Mouse (Mus musculus) heart, postnatal 0 days (tissue): ENCODE data around the gene Eng. TPM values are rescaled to one million over a fixed set of nuclear protein-coding genes. Genes with fewer than 3 reads are reported as not detected.

Experiments
- ATAC-seq: fragments of 200-750 bp; cut with Nextera tagmentation; 2 replicates; pipeline ENCODE4 v1.8.0; 2017; ENCODE audit warnings: low read depth, moderate number of reproducible peaks, moderate library complexity; ENCODE audit not compliant: insufficient read depth
- DNase-seq: peaks from one replicate; pipeline ENCODE4 v3.0.0-alpha.2; 2016; ENCODE audit warnings: low spot score
- H3K27ac ChIP-seq: fragments of 300-500 bp; sonication (generic); 2 replicates; pipeline ENCODE4 v1.5.1; 2014; ENCODE audit warnings: low read depth, mild to moderate bottlenecking
- H3K27me3 ChIP-seq: fragments of 300-500 bp; sonication (generic); 2 replicates; pipeline ENCODE4 v1.6.1; 2014; ENCODE audit warnings: low read length, mixed read lengths; ENCODE audit not compliant: control insufficient read depth, insufficient read depth
- H3K36me3 ChIP-seq: fragments of 300-500 bp; sonication (generic); replicated peaks from 2 replicates; pipeline ENCODE4 v1.6.1; 2014; ENCODE audit warnings: low read length, mixed read lengths; ENCODE audit not compliant: control insufficient read depth, insufficient read depth
- H3K4me1 ChIP-seq: fragments of 300-500 bp; sonication (generic); 2 replicates; pipeline ENCODE4 v1.6.1; 2014; ENCODE audit warnings: antibody characterized with exemption; ENCODE audit not compliant: control insufficient read depth, insufficient read depth
- H3K4me2 ChIP-seq: fragments of 300-500 bp; sonication (generic); 2 replicates; pipeline ENCODE4 v1.6.1; 2014; ENCODE audit warnings: low read depth, mild to moderate bottlenecking, low read length, moderate library complexity
- H3K4me3 ChIP-seq: fragments of 300-500 bp; sonication (generic); 2 replicates; pipeline ENCODE4 v1.5.1; 2014; ENCODE audit warnings: low read depth, low read length
- H3K9ac ChIP-seq: fragments of 300-500 bp; sonication (generic); replicated peaks from 2 replicates; pipeline ENCODE4 v1.6.1; 2014; ENCODE audit warnings: low read depth, low read length, mixed read lengths
- H3K9me3 ChIP-seq: fragments of 300-500 bp; sonication (generic); replicated peaks from 2 replicates; pipeline ENCODE4 v1.6.1; 2016; ENCODE audit warnings: low read length; ENCODE audit not compliant: control insufficient read depth
- CTCF ChIP-seq: IDR thresholded peaks from 2 replicates; pipeline ENCODE4 v1.5.1; 2016; ENCODE audit warnings: antibody characterized with exemption, control low read depth, low read depth
- EP300 ChIP-seq: IDR thresholded peaks from 2 replicates; pipeline ENCODE4 v1.6.1; 2016; ENCODE audit warnings: antibody characterized with exemption, low read depth
- WGBS: fragments of 180-500 bp; shearing (Covaris S2); extraction: QIAGEN DNeasy Blood & Tissue Kit; methylation state at CpG from one replicate; pipeline ENCODE4 v1.1.7; 2014; 5-methylcytosine and 5-hydroxymethylcytosine counted together
- polyA plus RNA-seq: library from polyadenylated mRNA; unstranded; fragments of >200 nt; fragmentation: Nextera tagmentation; extraction: Ambion mirVana; gene quantifications from 2 replicates; pipeline ENCODE4 v1.2.1, GENCODE M21; 2015
- total RNA-seq: library from RNA; depleted of rRNA; stranded (reverse); fragments of >200 nt; gene quantifications from 2 replicates; pipeline ENCODE4 v1.2.3, GENCODE M21; 2014; ENCODE audit warnings: low replicate concordance

Gene Eng
- total and polyA plus RNA-seq, 2 experiments from 2014 or later: 123 to 137 TPM

GRCm38 (mm10) chr2:32711301-32712056 lies 65.1 kb downstream of the Eng start:
- peak overlapping the region; percentile 90 for H3K27ac ChIP-seq
- 22% methylated on average over 9 of the region's 9 CpGs for WGBS
- H3K4me3 ChIP-seq: peak overlapping the region; percentile 70
- H3K9me3 ChIP-seq: no peaks in the 10 kb centered on the region
- H3K4me2 ChIP-seq: peak overlapping the region; percentile 79
- peaks cover 15% of the 10 kb centered on the region for H3K4me1 ChIP-seq
- peak overlapping the region; percentile 65 for H3K9ac ChIP-seq
- DNase-seq (no peak), ATAC-seq (no peak)
- peaks cover 45% of the 10 kb centered on the region for H3K36me3 ChIP-seq
- H3K27me3 ChIP-seq: no peaks in the 10 kb centered on the region
- TF ChIP-seq CTCF: no peak; the same call in 1 of the 2 replicates
- no peak for TF ChIP-seq EP300

GRCm38 (mm10) chr2:32712108-32712551 lies 65.7 kb downstream of the Eng start:
- Histone ChIP-seq H3K36me3 (peaks cover 39% of the 10 kb centered on the region), H3K4me2 (peak overlapping the region; percentile 79), H3K27ac (peak overlapping the region; percentile 90), H3K9me3 (no peaks in the 10 kb centered on the region), H3K9ac (peak overlapping the region; percentile 65), H3K4me3 (peak overlapping the region; percentile 70), H3K4me1 (peaks cover 15% of the 10 kb centered on the region), H3K27me3 (no peaks in the 10 kb centered on the region)
- WGBS: under 1% methylated on average over 41 of the region's 41 CpGs
- DNase-seq: peak; percentile 68
- ATAC-seq: peak; percentile 55
- TF ChIP-seq EP300 (peak; percentile 56; the same call in 1 of the 2 replicates), CTCF (no peak)

GRCm38 (mm10) chr2:32712586-32712933 lies 66.2 kb downstream of the Eng start:
- Histone ChIP-seq H3K27ac (peak overlapping the region; percentile 90), H3K9ac (peak overlapping the region; percentile 65), H3K4me3 (peak overlapping the region; percentile 70), H3K4me2 (peak overlapping the region; percentile 79), H3K27me3 (no peaks in the 10 kb centered on the region), H3K9me3 (no peaks in the 10 kb centered on the region), H3K4me1 (peaks cover 15% of the 10 kb centered on the region), H3K36me3 (peaks cover 34% of the 10 kb centered on the region)
- no peak for TF ChIP-seq EP300
- TF ChIP-seq CTCF: no peak
- under 1% methylated on average over 33 of the region's 44 CpGs for WGBS
- DNase-seq: peak; percentile 89
- ATAC-seq: peak; percentile 89

- Histone ChIP-seq H3K9me3 (no peaks in the 10 kb centered on the region), H3K4me1 (peaks cover 15% of the 10 kb centered on the region), H3K27me3 (no peaks in the 10 kb centered on the region), H3K9ac (peak within 1 kb of the TSS; percentile 65), H3K4me2 (peak within 1 kb of the TSS; percentile 79), H3K36me3 (peaks cover 28% of the 10 kb centered on the region), H3K4me3 (peak within 1 kb of the TSS; percentile 70), H3K27ac (peak within 1 kb of the TSS; percentile 90)
- DNase-seq (peak; percentile 89), ATAC-seq (peak; percentile 80)
- TF ChIP-seq EP300 (no peak), CTCF (peak; percentile 97)
- WGBS: under 1% methylated on average over 51 of the region's 79 CpGs
Measured at GRCm38 (mm10) chr2:32712934-32713817, 66.8 kb downstream of the Eng start, which contains the start of gene Cdk9. Gene Cdk9, minus strand, starts transcription at chr2:32713076.

GRCm38 (mm10) chr2:32714117-32714986 lies 68.0 kb downstream of the Eng start:
- 42% methylated on average over 11 of the region's 11 CpGs for WGBS
- Histone ChIP-seq H3K9me3 (no peaks in the 10 kb centered on the region), H3K4me2 (no peak overlapping the region), H3K36me3 (peaks cover 16% of the 10 kb centered on the region), H3K4me3 (no peak overlapping the region), H3K4me1 (peaks cover 15% of the 10 kb centered on the region), H3K9ac (no peak overlapping the region), H3K27ac (peak overlapping the region; percentile 90), H3K27me3 (no peaks in the 10 kb centered on the region)
- DNase-seq (no peak), ATAC-seq (no peak)
- TF ChIP-seq CTCF: no peak
- TF ChIP-seq EP300: no peak
